Mouse (Mus musculus) lung, postnatal 0 days (tissue): ENCODE results near the gene Nr1h4.

Experiments used
- CTCF ChIP-seq: IDR thresholded peaks from 2 replicates; pipeline ENCODE4 v1.5.1; 2016; ENCODE audit warnings: antibody characterized with exemption, mild to moderate bottlenecking
- EP300 ChIP-seq: IDR thresholded peaks from 2 replicates; pipeline ENCODE4 v1.6.1; 2016; ENCODE audit warnings: antibody characterized with exemption, mild to moderate bottlenecking, control low read depth

GRCm38 (mm10) chr10:89470596-89471353 lies 62.6 kb downstream of the Nr1h4 start:
- TF ChIP-seq CTCF (no peak), EP300 (no peak)
